Mouse (Mus musculus) left cerebral cortex, postnatal 14 days (tissue): ENCODE data around the gene Gart. TPM values are rescaled to one million over a fixed set of nuclear protein-coding genes. Genes with fewer than 3 reads are reported as not detected.
"Not testable (repeated sequence)": the region's sequence is repeated elsewhere in the genome, so short reads cannot be mapped to it uniquely, and the experiment has no call there.

ENCODE experiments used
- DNase-seq, 2 experiments: peaks; one replicate each; pipeline ENCODE4 v3.0.0; 2021 to 2022; ENCODE audit warnings: low spot score in 2 of 2, mixed read lengths in 1 of 2
- intact Hi-C: fragments of 180-260 bp; cut with DNase I; formaldehyde crosslinking; loops from one replicate; pipeline ENCODE4 v1.15.1; 2025
- total RNA-seq, 2 experiments: library from RNA; stranded (reverse); gene quantifications; 2 replicates each; pipeline ENCODE4 v1.2.3; 2021

The Gart gene
- total RNA-seq, 2 experiments from 2014 or later = 40.3 to 44.0 TPM

DNA sequence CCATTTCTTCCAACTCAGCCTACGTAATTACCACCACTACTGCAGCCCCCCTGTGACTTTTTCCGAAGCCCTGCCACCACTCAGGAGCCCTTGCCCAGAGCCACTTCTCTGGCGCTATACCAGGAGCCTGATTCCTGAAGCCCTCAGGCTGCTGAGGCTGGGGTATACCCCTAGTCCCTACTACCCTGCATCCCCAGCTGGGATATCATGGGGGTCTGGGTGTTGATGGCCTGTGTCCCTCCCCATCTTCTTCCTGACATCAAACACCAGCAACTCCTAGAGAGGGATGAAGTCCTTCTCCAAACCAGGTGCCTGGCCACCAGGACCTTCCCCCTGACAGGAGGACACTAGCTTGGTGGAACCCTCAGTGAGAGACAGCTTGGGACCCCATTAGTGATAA is 5.4 kb upstream of the Gart start:
- intact Hi-C loops = no loop called here
- DNase-seq = no peak

DNA sequence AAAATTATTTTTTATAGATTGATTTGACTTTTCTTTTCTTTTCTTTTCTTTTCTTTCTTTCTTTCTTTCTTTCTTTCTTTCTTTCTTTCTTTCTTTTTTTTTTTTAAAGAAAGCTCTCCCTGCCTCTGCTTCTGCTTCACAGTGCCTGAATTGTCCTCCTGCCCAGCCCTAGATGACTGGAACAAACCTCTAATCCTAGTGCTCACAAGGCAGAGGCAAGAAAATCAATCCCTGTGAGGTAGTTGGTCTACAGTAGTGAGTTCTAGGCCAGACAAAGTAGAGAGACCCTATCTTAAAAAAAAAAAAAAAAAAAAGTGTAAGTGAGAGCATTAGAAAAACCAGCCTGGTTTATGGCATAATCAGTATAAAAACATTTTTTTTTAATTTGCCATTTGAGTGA is 3.0 kb upstream of the Gart start:
- intact Hi-C loops = no loop called here
- no peak for DNase-seq

DNA sequence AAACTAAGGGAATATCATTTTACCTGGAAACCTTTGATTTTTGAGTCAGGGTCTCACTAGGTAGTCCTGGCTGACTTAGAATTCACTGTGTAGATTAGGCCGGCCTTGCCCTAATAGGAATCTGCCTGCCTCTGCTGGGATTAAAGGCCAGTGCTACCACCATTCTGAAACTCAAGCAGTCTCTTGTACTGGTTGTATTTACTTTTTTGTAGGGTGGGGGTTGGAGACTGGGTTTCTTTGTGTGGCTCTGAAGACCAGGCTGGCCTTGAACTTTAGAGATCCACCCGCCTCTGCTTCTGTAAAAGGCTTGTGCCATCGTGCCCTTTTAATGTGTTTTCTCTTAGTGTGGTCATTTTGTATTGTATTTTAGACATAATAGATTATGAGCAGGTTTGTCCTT is 2.5 kb upstream of the Gart start:
- DNase-seq = no peak
- intact Hi-C loops = no loop called here

DNA sequence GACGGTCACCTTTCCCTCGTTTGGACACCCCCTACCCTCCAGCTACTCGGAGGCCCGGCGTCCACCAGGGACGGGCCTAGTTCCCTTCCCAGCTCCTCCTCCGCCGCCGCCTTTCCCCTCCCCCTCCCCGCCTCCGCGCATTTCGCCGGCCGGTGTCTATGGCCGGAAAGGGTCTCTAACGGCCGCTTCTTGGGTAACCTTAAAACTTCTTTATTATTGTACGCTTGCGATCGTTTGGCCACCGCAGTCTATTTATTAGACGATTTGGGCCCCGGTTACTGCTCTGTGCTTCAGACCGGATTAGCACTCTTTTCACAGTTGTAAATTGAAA is 1.4 kb upstream of the Gart start:
- intact Hi-C loops = no loop called here

DNA sequence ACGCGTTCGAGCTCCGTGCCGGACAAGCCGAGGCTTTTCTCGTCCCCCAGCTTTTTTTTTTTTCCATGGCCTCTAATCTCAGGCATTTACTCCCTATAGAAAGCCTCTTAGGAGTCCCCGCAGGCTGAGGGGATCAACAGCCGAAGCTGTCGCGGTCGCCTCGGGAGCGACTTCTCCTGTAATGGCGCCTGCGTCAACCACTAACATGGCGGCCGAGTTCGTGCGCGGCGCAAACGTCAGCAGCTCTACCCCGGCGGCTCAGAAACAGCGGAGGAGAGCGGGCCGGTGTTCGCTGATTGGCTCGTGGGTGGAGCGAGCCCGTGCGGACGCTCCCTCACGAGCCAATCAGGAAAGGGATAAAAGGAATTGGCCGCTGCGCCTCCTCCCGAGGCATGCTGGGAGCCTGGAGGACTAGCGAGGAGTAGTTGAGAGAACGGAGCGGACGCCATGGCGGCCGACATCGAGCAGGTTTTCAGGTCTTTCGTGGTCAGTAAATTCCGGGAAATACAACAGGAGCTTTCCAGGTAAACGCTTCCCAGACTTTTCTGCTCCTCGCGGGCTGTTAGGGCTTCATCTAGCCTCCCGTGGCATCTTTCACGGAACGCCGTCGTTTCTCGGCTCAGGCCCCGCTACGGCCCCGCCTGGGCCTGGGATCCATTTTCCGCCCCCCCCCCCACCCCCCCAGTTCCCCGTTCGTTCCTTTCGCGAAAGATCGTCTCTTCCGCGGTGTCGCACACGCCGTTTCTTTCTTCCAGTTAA is 888 bp upstream of the Gart start, which contains the start of gene Son:
Son (plus strand) TSS at position 46 of the 759 bp plus-strand sequence.
- DNase-seq = peak; percentile 98
- intact Hi-C loops = no loop called here

More for the DNA sequence above, 1.4 kb upstream of the Gart start:
- peak; percentile 42 to 71 for DNase-seq

DNA sequence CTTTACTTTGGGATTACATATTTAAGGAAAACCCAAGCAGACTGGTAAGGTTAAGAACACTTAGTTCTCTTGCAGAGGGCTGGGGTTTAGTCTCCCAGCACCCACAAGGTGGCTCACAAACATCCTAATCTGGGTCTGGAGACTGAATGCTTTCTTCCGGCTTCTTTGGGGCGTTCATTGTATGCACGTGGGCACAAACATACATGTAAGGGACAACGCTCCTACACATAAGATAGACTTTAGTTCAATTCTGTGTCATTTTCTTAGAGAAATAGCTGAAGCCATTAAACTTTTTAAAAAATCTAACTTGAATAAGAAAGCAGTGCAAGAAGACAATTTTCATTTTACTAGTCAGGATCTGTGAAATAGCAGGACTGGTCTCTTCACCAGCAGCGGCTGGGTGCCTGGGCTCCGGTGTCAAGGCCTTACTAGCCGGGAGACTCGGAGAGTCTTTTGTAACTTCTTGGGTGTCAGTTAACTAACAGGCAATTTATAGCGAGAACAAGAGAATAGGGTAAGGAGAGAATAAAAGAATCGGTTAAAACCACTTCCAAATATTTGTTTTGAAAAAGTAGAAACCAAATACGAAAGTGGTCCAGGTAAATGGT is 653 bp downstream of the Gart start:
- intact Hi-C loops = no loop called here
- DNase-seq = no peak

DNA sequence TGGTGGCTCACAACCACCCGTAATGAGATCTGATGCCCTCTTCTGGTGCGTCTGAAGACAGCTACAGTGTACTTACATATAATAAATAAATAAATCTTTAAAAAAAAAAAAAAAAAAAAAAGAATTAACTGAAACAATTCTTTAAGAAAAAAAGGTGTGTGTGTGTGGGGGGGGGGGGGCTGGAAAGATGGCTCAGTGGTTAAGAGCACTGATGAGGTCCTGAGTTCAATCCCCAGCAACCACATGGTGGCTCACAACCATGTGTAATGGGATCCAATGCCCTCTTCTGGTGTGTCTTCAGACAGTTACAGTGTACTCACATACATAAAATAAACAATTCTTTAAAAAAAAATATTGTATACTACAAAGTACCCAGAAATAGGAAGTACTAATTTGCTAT is 1.3 kb downstream of the Gart start:
- DNase-seq, intact Hi-C loops: not testable (repeated sequence)

DNA sequence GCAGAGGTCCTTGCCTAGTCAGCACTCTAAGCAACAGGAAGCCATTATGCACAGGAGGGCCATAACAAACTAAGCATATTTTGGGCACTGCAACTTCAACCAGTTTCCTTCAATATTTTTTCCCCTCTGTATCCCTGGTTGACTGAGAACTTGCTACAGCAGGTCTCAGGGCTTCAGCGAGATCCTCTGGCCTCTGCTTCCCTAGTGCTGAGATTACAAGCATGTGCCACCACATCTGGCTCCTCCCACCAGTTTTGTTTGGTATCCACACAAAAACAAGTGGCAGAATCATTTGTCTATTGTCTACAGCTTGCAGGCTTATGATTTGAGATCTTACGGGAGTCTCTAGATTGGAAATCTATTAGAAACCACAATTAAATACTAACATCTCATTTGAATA is 1.9 kb downstream of the Gart start:
- no peak for DNase-seq
- intact Hi-C loops = no loop called here

DNA sequence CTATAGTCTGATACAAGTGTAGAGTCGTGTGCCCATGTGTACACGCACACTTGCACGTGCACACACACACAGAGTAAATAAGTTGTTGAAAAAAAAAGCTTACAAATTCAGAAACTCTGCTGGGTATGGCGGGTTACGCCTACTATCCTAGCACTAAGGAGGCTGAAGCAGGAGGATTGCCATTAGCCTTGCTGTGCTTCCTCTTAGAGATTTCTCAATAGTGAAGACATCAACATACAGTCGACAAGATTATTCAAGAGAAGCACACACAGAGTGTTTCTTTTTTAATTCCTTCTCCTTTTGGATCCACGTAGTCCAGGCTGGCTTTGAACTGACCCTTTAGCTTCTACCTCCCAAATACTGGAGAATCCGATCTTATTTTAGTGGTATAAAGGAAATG is 6.6 kb downstream of the Gart start:
- intact Hi-C loops = no loop called here
- no peak for DNase-seq

DNA sequence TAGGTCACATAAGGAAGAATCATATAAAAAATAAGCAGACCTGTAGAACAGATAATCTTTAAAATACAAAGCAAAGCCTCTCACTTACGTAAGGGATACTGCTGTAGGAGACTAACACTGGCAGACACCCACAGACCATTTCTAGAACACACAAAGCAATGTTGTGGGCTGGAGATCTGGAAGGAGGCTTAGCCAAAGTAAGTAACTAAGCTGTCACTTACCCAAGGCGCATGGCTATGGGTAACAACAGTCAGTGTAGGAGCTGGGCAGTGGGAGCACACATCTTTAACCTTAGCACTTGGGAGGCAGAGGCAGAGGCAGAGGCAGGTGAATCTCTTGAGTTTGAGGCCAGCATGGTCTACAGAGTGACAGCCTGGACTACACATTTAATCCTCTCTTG is 7.1 kb downstream of the Gart start:
- DNase-seq = no peak
- intact Hi-C loops = no loop called here

DNA sequence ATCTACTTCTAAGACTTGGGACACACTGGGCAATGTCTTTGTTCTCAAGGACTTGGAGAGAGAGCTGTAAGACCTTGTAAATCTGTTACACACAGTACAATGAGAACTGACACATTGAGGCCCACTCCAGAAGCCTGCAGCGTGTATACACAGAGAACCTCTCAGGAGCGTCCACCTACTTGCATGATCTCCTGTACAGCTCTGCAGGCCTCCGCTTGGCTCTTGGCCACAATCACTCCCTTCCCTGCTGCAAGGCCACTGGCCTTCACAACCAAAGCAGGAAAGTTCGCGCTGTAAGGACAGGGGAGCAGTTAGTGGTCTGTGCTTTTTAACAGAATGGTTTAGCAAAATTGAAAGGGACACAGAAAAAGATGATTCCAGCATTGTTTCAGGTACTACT is 7.6 kb downstream of the Gart start:
- intact Hi-C loops = no loop called here
- DNase-seq = no peak

DNA sequence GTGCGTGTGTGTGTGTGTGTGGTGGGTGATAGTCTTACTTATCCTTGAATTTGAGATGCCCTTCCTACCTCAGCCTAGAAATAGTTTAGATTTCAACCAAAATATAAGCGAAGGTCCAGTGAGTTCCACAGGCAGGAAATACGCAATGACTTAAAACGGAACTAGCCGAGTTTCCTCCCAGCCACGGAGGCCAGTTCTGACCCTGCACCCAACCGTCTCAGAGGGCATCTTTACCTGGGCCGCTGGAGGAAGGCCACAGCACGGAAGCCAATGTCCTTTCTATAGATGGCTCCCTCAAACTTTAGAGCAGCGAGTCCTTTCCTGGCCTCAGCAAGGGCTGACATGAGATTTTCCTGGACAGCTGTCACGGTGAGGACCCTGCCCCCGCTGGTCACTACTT is 13.1 kb downstream of the Gart start:
- intact Hi-C loops = no loop called here
- no peak for DNase-seq

DNA sequence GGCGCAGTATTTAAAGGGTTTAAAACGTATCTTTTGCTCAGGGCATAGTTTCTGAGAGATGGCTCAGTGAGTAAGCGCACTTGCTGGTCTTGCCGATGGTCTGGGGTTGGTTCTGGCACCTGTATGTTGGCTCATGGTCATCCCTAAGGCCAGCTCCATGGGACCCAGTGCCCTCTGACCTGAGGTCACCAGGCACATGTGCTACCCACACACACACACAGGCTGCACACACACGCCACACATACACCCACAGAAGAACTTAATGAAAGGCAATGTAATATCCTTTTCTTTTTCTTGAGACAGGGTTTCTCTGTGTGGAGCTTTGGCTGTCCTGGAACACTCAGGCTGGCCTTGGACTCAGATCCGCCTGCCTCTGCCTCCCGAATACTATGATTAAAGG is 13.8 kb downstream of the Gart start:
- intact Hi-C loops = no loop called here
- DNase-seq = no peak

DNA sequence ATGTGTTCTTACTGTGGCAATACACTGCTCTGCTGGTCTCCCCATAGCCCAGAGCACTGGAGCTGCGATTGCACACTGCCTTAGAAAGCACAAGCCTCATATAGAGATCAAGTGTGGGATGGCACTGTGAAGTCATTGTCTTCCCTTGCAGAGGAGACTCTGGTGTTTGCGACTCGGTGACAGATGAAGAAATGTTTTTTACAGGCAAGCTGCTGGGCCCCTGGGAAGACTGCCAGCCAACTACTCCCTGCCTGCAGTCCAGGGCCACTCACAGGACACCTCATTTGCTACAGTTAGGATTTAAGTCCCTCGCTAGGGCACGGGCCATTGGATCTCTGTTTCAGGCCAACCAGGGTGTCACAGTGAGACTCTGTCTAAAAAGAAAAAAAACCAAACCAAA is 14.3 kb downstream of the Gart start:
- no peak for DNase-seq
- intact Hi-C loops = no loop called here

DNA sequence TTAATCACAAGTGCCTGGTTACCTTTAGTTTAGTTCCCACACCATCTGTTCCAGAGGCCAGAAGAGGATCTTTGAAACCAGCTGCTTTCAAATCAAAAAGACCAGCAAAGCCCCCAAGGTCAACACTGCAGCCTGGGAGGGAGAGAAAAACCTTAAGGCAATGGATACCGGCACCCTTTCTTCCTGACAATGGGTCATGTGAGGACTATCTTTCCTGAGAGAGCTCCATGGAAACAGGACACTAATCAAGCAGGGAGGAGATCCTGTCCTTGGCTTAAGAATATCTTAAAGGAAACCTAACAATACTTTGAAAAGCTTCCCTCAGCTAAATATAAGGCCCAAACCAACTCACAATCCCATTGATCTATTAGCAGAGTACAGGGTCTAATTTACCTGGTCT is 16.2 kb downstream of the Gart start:
- intact Hi-C loops = no loop called here
- DNase-seq = no peak

DNA sequence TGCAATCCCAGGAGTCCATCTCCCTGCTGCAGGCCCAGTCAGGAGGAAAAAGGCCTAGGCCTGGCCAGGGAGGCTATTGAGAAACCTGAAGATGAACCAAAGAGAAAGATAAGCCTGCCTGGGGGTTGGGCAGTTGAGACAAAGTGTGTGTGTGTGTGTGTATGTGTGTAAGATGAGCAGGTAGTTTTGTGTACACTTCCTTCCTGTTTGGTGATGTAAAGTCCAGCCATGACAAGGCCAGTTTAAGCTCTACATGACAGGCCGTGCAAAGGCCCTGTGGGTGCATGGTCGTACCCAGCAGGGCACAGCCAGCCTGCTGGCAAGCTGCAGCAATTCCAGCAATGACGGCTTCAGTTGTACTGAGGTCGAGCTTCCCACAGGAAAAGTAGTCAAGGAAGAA is 17.0 kb downstream of the Gart start:
- intact Hi-C loops = no loop called here

DNA sequence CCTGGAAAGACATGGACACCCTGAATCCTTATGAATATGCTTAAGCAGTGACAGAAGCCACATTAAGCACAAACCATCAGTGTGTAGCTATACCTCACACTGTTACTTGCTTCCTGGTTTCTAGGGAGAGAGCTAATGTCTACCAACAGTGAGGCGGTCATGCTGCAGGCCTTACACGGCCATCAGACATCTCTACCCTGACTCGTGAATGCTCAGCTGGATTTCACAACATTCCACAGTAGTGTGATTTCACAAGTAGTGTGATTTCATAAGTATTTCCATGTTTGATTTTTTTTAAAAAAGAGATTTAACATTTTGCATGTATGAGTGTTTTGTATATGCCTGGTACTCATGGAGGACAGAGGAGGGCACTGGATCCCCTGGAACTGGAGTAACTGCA is 18.1 kb downstream of the Gart start:
- intact Hi-C loops = no loop called here
- DNase-seq = no peak

More for the DNA sequence above, 17.0 kb downstream of the Gart start:
- DNase-seq = no peak

DNA sequence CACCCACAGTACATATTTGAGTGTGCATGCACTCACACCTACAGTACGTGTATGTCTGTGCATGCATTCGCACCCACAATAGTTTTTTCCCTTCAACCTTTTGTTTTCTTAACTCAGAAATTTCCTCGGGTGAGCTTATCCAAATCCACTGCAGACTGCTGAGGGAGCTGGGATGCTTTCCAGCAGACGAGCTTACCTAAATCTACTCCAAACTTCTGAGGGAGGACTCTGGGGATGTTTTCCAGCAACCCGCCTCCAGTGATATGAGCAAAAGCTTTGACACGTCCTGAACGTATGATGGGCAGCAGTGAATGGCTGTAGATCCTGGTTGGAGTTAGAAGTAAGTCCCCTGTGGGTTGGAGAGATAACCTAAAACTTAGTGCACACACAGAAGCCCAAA is 18.9 kb downstream of the Gart start:
- intact Hi-C loops = no loop called here
- DNase-seq = no peak

DNA sequence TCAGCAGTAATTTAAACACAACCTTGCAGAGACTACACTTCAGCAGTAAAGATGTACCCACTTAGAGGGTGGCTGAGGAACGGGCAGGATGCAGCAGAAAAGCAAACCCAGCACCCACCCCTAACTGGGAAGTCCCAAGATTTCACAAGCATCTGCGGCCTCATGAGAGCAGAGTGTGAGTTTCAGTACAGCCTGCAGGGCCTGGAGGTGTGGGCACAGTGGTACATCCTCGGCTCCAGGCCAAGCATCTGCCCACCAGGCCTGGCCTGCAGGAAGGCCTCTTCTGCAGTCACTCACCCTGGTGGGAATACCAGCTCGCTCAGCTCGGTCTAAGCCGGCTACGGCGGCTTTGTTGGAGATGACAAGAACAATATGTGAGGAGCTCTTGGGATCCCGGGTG is 23.7 kb downstream of the Gart start:
- no peak for DNase-seq
- intact Hi-C loops = no loop called here

DNA sequence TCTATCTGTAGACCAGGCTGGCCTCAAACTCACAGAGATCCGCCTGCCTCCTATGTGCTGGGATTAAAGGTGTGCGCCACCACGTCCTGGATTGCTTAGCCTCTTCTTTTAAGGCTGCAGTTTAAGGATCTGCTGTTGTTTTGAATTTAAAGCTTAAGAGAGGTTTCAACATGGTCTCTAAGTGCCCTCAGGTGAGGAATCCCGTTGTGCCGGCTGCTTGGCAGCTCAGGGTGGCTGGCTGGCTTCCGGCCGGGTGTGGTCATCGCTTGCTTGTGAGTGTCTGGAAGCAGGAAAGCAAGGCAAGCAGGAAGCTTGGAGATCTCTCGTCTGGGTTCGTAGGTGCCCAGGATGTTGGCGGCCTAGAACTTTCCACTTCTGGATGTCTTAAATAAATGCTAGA is 25.8 kb downstream of the Gart start:
- no peak for DNase-seq
- intact Hi-C loops = no loop called here

DNA sequence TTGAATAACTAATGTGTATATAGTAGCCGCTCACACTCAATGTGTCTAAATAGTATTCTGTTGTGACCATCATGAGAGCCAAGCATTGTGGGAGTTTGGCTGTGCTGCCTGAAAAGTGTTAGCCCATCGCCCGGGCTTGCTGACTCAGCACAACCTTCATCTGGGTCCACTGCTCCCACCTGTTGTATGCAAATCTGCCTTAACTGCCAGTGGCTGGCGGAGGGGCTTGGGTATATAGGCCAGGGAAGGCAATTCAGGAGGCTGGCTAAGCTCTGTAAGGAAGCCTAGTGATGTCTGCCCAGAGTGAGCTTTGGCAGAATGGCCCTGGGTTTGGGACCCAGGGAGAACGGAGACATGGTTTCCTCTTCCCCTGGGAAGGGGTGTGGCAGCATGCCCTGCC is 26.6 kb downstream of the Gart start:
- DNase-seq = no peak
- intact Hi-C loops = no loop called here
